Mouse (Mus musculus): ENCODE measurements around the gene St6gal1.

GRCm38 (mm10) chr16:23282241-23282640 is 57.7 kb downstream of the St6gal1 start:
- TF ChIP-seq CTCF (IDR thresholded peaks at IDR 0.05; ENCODE audit: control insufficient read depth, insufficient read depth, insufficient replicate concordance, low read depth, low read length) (no peak), POLR2A (IDR thresholded peaks at IDR 0.05; ENCODE audit: control insufficient read depth, low read depth, low read length) (no peak)
